Mouse (Mus musculus): ENCODE measurements at regions not wholly inside any gene's neighbourhood (a gene's known extent, or its start where the extent isn't known, plus 50 kb on each side); places are given as distances from the start of the nearest gene placed in this dataset.

DNA sequence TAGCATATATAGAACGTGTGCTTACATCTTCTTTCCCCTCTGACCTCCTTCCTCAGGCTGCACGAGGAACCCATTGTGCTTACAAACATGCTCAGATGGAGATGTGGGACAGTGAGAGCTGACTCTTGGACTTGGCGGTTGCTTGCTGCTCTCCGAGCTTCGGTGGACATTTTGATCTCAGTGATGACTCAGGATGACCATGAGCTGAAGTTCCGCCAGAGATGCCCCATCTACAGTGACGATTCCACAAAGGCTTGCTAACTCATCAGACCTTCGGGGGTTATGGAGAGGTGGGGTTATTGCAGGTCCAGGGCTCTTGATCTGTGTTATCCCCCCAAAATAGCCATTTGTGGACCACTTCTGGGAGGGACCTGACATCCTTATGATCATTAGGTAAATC, 111.8 kb upstream of the Kazn start:
- Histone ChIP-seq H3K27ac (ENCODE audit: insufficient read depth, low read depth, low read length) (no peak overlapping the region), H3K4me1 (ENCODE audit: control insufficient read depth, insufficient read depth, low read length) (no peaks in the 10 kb centered on the region)
- TF ChIP-seq CTCF (IDR thresholded peaks at IDR 0.05; ENCODE audit: low read depth, low read length) (no peak), POLR2A (IDR thresholded peaks at IDR 0.05; ENCODE audit: borderline replicate concordance, low read depth, low read length) (no peak)

GRCm38 (mm10) chr4:142348910-142349309, 109.7 kb upstream of the Kazn start:
- TF ChIP-seq CTCF (IDR thresholded peaks at IDR 0.05; ENCODE audit: low read depth, low read length) (no peak), POLR2A (IDR thresholded peaks at IDR 0.05; ENCODE audit: borderline replicate concordance, low read depth, low read length) (no peak)
- Histone ChIP-seq H3K4me3 (ENCODE audit: insufficient read depth, low read length) (no peak overlapping the region), H3K4me1 (ENCODE audit: control insufficient read depth, insufficient read depth, low read length) (no peaks in the 10 kb centered on the region), H3K27ac (ENCODE audit: insufficient read depth, low read depth, low read length) (no peak overlapping the region)

More for the DNA sequence above, 111.8 kb upstream of the Kazn start:
- no peak overlapping the region for H3K4me3 ChIP-seq (ENCODE audit: insufficient read depth, low read length)

- Histone ChIP-seq H3K27ac (ENCODE audit: insufficient read depth, low read depth, low read length) (no peak overlapping the region), H3K4me1 (ENCODE audit: control insufficient read depth, insufficient read depth, low read length) (no peaks in the 10 kb centered on the region), H3K4me3 (ENCODE audit: insufficient read depth, low read length) (no peak overlapping the region)
- no peak for TF ChIP-seq POLR2A (IDR thresholded peaks at IDR 0.05; ENCODE audit: borderline replicate concordance, low read depth, low read length)
- no peak for TF ChIP-seq CTCF (IDR thresholded peaks at IDR 0.05; ENCODE audit: low read depth, low read length)
These were observed 103.4 kb upstream of the Kazn start for GRCm38 (mm10) chr4:142342482-142343206.

- Histone ChIP-seq H3K27ac (ENCODE audit: insufficient read depth, low read depth, low read length) (no peak overlapping the region), H3K4me3 (ENCODE audit: insufficient read depth, low read length) (no peak overlapping the region), H3K4me1 (ENCODE audit: control insufficient read depth, insufficient read depth, low read length) (no peaks in the 10 kb centered on the region)
- TF ChIP-seq CTCF (IDR thresholded peaks at IDR 0.05; ENCODE audit: low read depth, low read length) (no peak), POLR2A (IDR thresholded peaks at IDR 0.05; ENCODE audit: borderline replicate concordance, low read depth, low read length) (no peak)
These were observed 102.1 kb upstream of the Kazn start for GRCm38 (mm10) chr4:142341305-142341704.

GRCm38 (mm10) chr4:142340057-142340456, 100.9 kb upstream of the Kazn start:
- Histone ChIP-seq H3K27ac (ENCODE audit: insufficient read depth, low read depth, low read length) (no peak overlapping the region), H3K4me1 (ENCODE audit: control insufficient read depth, insufficient read depth, low read length) (no peaks in the 10 kb centered on the region), H3K4me3 (ENCODE audit: insufficient read depth, low read length) (no peak overlapping the region)
- TF ChIP-seq CTCF (IDR thresholded peaks at IDR 0.05; ENCODE audit: low read depth, low read length) = no peak
- no peak for TF ChIP-seq POLR2A (IDR thresholded peaks at IDR 0.05; ENCODE audit: borderline replicate concordance, low read depth, low read length)

GRCm38 (mm10) chr4:142337701-142338100, 98.5 kb upstream of the Kazn start:
- H3K4me3 ChIP-seq (ENCODE audit: insufficient read depth, low read length) = no peak overlapping the region
- TF ChIP-seq CTCF (IDR thresholded peaks at IDR 0.05; ENCODE audit: low read depth, low read length) = no peak
- TF ChIP-seq POLR2A (IDR thresholded peaks at IDR 0.05; ENCODE audit: borderline replicate concordance, low read depth, low read length) = no peak
- no peak overlapping the region for H3K27ac ChIP-seq (ENCODE audit: insufficient read depth, low read depth, low read length)
- H3K4me1 ChIP-seq (ENCODE audit: control insufficient read depth, insufficient read depth, low read length) = no peaks in the 10 kb centered on the region

GRCm38 (mm10) chr4:142336943-142337342, 97.7 kb upstream of the Kazn start:
- TF ChIP-seq POLR2A (IDR thresholded peaks at IDR 0.05; ENCODE audit: borderline replicate concordance, low read depth, low read length) = no peak
- no peak for TF ChIP-seq CTCF (IDR thresholded peaks at IDR 0.05; ENCODE audit: low read depth, low read length)
- Histone ChIP-seq H3K27ac (ENCODE audit: insufficient read depth, low read depth, low read length) (no peak overlapping the region), H3K4me3 (ENCODE audit: insufficient read depth, low read length) (no peak overlapping the region), H3K4me1 (ENCODE audit: control insufficient read depth, insufficient read depth, low read length) (no peaks in the 10 kb centered on the region)

DNA sequence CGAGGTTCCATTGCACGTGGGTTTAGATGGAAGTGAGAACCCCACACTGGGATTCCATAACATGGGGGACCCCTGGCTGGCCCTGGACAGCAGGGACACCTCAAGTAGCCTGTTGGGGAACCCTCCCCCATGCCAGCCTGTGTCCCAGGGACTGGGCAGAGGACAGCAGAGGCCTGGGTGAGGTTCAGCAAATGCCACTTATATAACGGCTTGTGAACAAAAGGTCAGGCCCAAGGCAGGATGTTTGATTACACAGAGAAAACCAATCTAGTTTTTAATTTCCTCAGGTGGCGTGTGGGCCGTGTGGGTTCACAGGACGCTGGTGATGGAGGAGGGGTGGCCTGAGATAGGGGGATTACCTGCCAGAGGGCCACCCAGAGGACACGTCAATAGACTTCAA, 94.9 kb upstream of the Kazn start:
- no peak for TF ChIP-seq POLR2A (IDR thresholded peaks at IDR 0.05; ENCODE audit: borderline replicate concordance, low read depth, low read length)
- TF ChIP-seq CTCF (IDR thresholded peaks at IDR 0.05; ENCODE audit: low read depth, low read length) = no peak
- no peaks in the 10 kb centered on the region for H3K4me1 ChIP-seq (ENCODE audit: control insufficient read depth, insufficient read depth, low read length)
- H3K4me3 ChIP-seq (ENCODE audit: insufficient read depth, low read length) = no peak overlapping the region
- H3K27ac ChIP-seq (ENCODE audit: insufficient read depth, low read depth, low read length) = no peak overlapping the region

DNA sequence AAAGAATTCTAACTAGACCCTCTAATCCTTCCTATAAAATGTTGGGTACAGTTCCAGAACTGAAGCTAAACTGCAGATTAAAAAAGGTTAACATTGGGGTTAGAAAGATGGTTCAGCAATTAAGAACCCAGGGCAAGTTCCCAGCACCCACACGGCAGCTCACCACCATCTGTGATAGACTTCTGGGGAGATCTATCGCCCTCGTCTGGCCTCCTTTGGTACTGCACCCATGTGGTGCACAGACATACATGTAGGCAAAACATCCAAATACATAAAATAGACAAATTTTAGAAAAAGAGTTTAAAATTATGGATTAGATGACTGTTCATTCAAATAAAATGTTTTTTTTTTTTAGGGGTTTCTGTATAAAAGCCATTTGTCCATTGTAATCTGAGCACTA, 91.4 kb upstream of the Kazn start:
- Histone ChIP-seq H3K4me1 (ENCODE audit: control insufficient read depth, insufficient read depth, low read length) (no peaks in the 10 kb centered on the region), H3K27ac (ENCODE audit: insufficient read depth, low read depth, low read length) (no peak overlapping the region), H3K4me3 (ENCODE audit: insufficient read depth, low read length) (no peak overlapping the region)
- TF ChIP-seq CTCF (IDR thresholded peaks at IDR 0.05; ENCODE audit: low read depth, low read length) (no peak), POLR2A (IDR thresholded peaks at IDR 0.05; ENCODE audit: borderline replicate concordance, low read depth, low read length) (no peak)

GRCm38 (mm10) chr4:142329600-142329999, 90.4 kb upstream of the Kazn start:
- no peak overlapping the region for H3K27ac ChIP-seq (ENCODE audit: insufficient read depth, low read depth, low read length)
- no peak for TF ChIP-seq POLR2A (IDR thresholded peaks at IDR 0.05; ENCODE audit: borderline replicate concordance, low read depth, low read length)
- no peak for TF ChIP-seq CTCF (IDR thresholded peaks at IDR 0.05; ENCODE audit: low read depth, low read length)
- H3K4me1 ChIP-seq (ENCODE audit: control insufficient read depth, insufficient read depth, low read length) = no peaks in the 10 kb centered on the region
- no peak overlapping the region for H3K4me3 ChIP-seq (ENCODE audit: insufficient read depth, low read length)
